Mouse (Mus musculus) heart, adult 2 months (tissue): ENCODE measurements at regions not wholly inside any gene's neighbourhood (a gene's known extent, or its start where the extent isn't known, plus 50 kb on each side); places are given as distances from the start of the nearest gene placed in this dataset.

Experiments
- DNase-seq, 2 experiments: peaks; one replicate each; pipeline ENCODE4 v3.0.0; 2021
- H3K27ac ChIP-seq: fragments of 200-600 bp; 2 replicates; pipeline ENCODE4 v1.8.1; 2022
- H3K27me3 ChIP-seq: fragments of 200-500 bp; 2 replicates; pipeline ENCODE4 v1.6.1; 2012; ENCODE audit warnings: mild to moderate bottlenecking, low read length, inconsistent platforms, mixed read lengths; ENCODE audit not compliant: control insufficient read depth, insufficient read depth
- H3K36me3 ChIP-seq: fragments of 200-500 bp; 2 replicates; pipeline ENCODE4 v1.6.1; 2012; ENCODE audit warnings: low read length, inconsistent platforms; ENCODE audit not compliant: control insufficient read depth, insufficient read depth
- H3K4me1 ChIP-seq: fragments of 200-500 bp; 2 replicates; pipeline ENCODE4 v1.6.1; 2011; ENCODE audit warnings: low read length; ENCODE audit not compliant: control insufficient read depth, insufficient read depth
- H3K4me3 ChIP-seq: fragments of 200-600 bp; 2 replicates; pipeline ENCODE4 v1.8.1; 2022
- H3K79me2 ChIP-seq: fragments of 200-500 bp; replicated peaks from 2 replicates; pipeline ENCODE4 v1.6.1; 2012; ENCODE audit warnings: mild to moderate bottlenecking, inconsistent platforms, low read length, moderate library complexity, mixed read lengths; ENCODE audit not compliant: control insufficient read depth, insufficient read depth
- H3K9ac ChIP-seq: fragments of 200-500 bp; 2 replicates; pipeline ENCODE4 v1.6.1; 2012; ENCODE audit warnings: low read depth, mild to moderate bottlenecking, control low read depth, inconsistent platforms, low read length, mixed read lengths
- CTCF ChIP-seq: fragments of 200-600 bp; IDR thresholded peaks from 2 replicates; pipeline ENCODE4 v1.8.1; 2022; ENCODE audit warnings: antibody characterized with exemption, mild to moderate bottlenecking, moderate library complexity
- EP300 ChIP-seq: fragments of 200-500 bp; IDR thresholded peaks from 2 replicates; pipeline ENCODE4 v1.6.1; 2011; ENCODE audit warnings: low read depth, low read length, control low read depth; ENCODE audit not compliant: insufficient read depth
- POLR2A ChIP-seq: fragments of 200-500 bp; IDR thresholded peaks from 2 replicates; pipeline ENCODE4 v1.6.1; 2011; ENCODE audit warnings: mild to moderate bottlenecking, low read depth, low read length, control low read depth; ENCODE audit not compliant: insufficient read depth
- WGBS: fragments of 180-500 bp; shearing (Covaris S2); methylation state at CpG from one replicate; pipeline ENCODE4 v1.1.7; 2018; 5-methylcytosine and 5-hydroxymethylcytosine counted together
- intact Hi-C: fragments of 180-260 bp; cut with DNase I; formaldehyde crosslinking; loops from one replicate; pipeline ENCODE4 v1.15.1; 2025

DNA sequence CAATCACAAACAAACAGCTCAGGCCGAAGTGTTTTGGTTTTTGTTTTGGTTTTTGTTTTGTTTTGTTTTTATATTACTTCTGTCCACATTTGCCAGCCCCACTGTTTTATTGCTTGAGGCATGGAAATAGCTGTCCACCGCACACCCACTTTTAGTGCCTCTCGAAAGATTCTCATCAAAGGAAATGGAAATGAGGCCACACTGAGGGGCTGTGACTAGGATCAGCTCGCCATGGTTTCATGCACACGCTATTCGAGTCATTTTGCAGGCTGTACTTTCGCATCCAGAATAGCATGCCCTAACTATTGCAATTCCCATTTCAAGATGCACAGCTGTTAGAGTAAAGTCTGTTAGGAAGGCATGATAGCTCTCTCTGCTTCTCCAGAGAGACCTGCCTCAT is 1543.4 kb upstream of the Tenm3 start:
- no peak for DNase-seq
- intact Hi-C loops = no loop called here
- Histone ChIP-seq H3K36me3 (no peaks in the 10 kb centered on the region), H3K27me3 (no peaks in the 10 kb centered on the region), H3K79me2 (no peaks in the 10 kb centered on the region), H3K4me3 (no peak overlapping the region), H3K9ac (no peak overlapping the region), H3K27ac (no peak overlapping the region), H3K4me1 (no peaks in the 10 kb centered on the region)
- WGBS = 74% methylated on average over 7 of the region's 7 CpGs
- TF ChIP-seq POLR2A (no peak), CTCF (no peak), EP300 (no peak)

DNA sequence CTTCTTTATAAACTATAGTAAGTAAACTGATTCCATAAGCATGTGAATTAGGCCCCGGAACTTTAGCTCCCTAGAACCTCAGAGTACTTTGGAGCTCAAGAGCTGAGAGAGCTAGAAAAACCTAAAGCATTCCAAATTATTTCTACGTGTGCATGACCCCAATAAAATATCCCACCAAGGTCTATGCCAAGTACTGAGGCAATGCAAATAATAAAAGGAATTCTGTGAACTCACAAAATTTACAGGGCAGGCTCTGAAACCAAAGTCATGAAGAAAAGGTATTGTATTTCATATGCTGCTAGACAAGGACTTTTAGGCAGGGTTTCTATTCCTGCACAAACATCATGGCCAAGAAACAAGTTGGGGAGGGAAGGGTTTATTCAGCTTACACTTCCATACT is 1539.9 kb upstream of the Tenm3 start:
- no peaks in the 10 kb centered on the region for H3K27me3 ChIP-seq
- H3K27ac ChIP-seq = no peak overlapping the region
- WGBS = 81% methylated on average over 2 of the region's 2 CpGs
- H3K79me2 ChIP-seq = no peaks in the 10 kb centered on the region
- no peak overlapping the region for H3K4me3 ChIP-seq
- DNase-seq = no peak
- TF ChIP-seq POLR2A (no peak), CTCF (no peak), EP300 (no peak)
- H3K4me1 ChIP-seq = no peaks in the 10 kb centered on the region
- intact Hi-C loops = no loop called here
- H3K9ac ChIP-seq = no peak overlapping the region
- H3K36me3 ChIP-seq = no peaks in the 10 kb centered on the region

DNA sequence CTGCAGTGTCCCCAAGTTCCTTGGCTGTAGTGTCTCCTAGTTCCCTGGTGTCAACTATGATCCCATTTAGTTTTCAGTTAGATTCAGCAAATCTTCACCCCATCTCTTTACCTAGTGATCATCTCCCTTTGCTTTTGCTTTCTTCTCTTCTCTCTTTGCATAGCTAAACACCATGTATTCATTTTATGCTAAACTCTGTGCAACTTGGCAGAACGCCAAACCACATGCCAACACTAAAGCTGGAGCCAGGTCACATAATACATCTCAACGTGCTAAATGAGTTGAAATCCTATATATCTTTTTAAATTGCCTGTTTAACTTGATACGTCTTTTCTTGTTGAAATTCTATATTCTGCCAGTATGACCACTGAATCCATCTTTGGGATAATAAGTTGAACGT is 1536.0 kb upstream of the Tenm3 start:
- Histone ChIP-seq H3K79me2 (no peaks in the 10 kb centered on the region), H3K4me1 (no peaks in the 10 kb centered on the region), H3K9ac (no peak overlapping the region), H3K4me3 (no peak overlapping the region), H3K27me3 (no peaks in the 10 kb centered on the region), H3K36me3 (no peaks in the 10 kb centered on the region), H3K27ac (no peak overlapping the region)
- no peak for DNase-seq
- no peak for TF ChIP-seq POLR2A
- no peak for TF ChIP-seq EP300
- no peak for TF ChIP-seq CTCF
- intact Hi-C loops = no loop called here
- WGBS = 46% methylated on average over 4 of the region's 4 CpGs

DNA sequence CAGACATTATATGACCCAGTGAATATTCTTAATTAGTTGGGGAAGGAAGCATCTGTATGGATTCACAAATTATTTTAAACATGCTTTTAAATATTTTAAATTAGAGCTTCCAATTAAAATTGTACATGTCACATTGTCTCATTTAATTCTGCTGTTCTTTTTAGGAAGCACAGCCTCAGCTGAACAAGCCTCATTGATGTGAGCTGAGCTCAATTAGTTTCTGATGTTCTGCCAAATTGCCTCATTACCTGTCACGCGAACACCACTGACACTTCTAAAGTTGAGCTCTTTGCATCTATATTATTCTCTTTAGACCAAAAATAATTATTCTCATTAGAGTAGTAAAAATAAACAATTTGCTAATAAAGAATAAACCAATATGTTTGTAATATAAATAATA is 1530.0 kb upstream of the Tenm3 start:
- H3K36me3 ChIP-seq = no peaks in the 10 kb centered on the region
- WGBS = 87% methylated on average over 2 of the region's 2 CpGs
- TF ChIP-seq CTCF (no peak), EP300 (no peak), POLR2A (no peak)
- intact Hi-C loops = no loop called here
- no peak overlapping the region for H3K27ac ChIP-seq
- no peaks in the 10 kb centered on the region for H3K4me1 ChIP-seq
- no peak for DNase-seq
- H3K9ac ChIP-seq = no peak overlapping the region
- no peaks in the 10 kb centered on the region for H3K79me2 ChIP-seq
- no peaks in the 10 kb centered on the region for H3K27me3 ChIP-seq
- H3K4me3 ChIP-seq = no peak overlapping the region

GRCm38 (mm10) chr8:50326485-50326884 is 1482.7 kb upstream of the Tenm3 start:
- no peaks in the 10 kb centered on the region for H3K4me1 ChIP-seq
- H3K27me3 ChIP-seq = no peaks in the 10 kb centered on the region
- no peaks in the 10 kb centered on the region for H3K36me3 ChIP-seq
- no peaks in the 10 kb centered on the region for H3K79me2 ChIP-seq
- DNase-seq = no peak
- no peak overlapping the region for H3K9ac ChIP-seq
- H3K27ac ChIP-seq = no peak overlapping the region
- TF ChIP-seq CTCF = no peak
- no peak for TF ChIP-seq POLR2A
- no peak overlapping the region for H3K4me3 ChIP-seq
- 76% methylated on average over 3 of the region's 3 CpGs for WGBS
- intact Hi-C loops = no loop called here

DNA sequence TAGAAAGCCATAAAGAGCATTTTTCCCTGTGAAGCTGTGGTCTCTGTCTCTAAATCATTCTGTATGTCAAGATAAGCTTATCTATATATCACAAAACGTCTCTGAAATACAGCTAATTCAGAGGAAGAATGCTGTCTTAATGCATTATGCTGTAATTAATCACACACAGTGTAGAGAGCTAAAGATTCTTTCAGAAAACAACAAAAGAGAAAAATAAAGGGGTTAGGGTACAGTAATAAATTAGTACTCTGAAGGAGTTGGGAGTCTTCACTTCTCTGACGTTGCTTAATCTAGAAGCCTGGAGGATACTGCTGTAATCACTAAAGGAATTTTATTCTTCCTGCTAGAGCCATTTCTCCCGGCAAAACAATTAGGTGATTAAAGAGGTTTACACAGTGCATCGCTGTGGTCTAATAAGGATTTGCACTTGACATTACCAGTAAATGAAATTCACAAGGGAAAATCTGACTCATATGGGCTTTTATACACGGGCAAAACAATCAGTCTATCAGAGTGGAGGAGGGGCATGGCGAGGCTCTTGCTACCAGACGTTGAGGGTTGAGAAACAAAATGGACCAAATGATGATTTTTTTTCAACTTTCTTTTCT is 1477.7 kb upstream of the Tenm3 start:
- H3K36me3 ChIP-seq = no peaks in the 10 kb centered on the region
- TF ChIP-seq EP300 (no peak), POLR2A (no peak), CTCF (no peak)
- intact Hi-C loops = no loop called here
- no peak overlapping the region for H3K4me3 ChIP-seq
- WGBS = 20% methylated on average over 7 of the region's 7 CpGs
- H3K27me3 ChIP-seq = no peaks in the 10 kb centered on the region
- no peak overlapping the region for H3K27ac ChIP-seq
- H3K4me1 ChIP-seq = no peaks in the 10 kb centered on the region
- H3K79me2 ChIP-seq = no peaks in the 10 kb centered on the region
- no peak overlapping the region for H3K9ac ChIP-seq
- DNase-seq = no peak
